Mouse (Mus musculus): Measurements from ENCODE around the gene Vmn1r132. TPM values are rescaled to one million over a fixed set of nuclear protein-coding genes. Genes with fewer than 3 reads are reported as not detected.

Vmn1r132 gene
- not detected in 4 replicates for total RNA-seq (2023; ENCODE audit: inconsistent age)

GRCm38 (mm10) chr7:21613792-21614191 lies at the start of gene Vmn1r132:
Vmn1r132 (plus strand) TSS chr7:21614092.

Other genes with a start within 250 kb of the Vmn1r132 start
- not detected in 4 replicates for gene Gm6882, start 181.3 kb upstream of the Vmn1r132 start, total RNA-seq (2023; ENCODE audit: inconsistent age)
- not detected in 4 replicates for gene Vmn1r130, start 102.3 kb upstream of the Vmn1r132 start, total RNA-seq (2023; ENCODE audit: inconsistent age)
- not detected in 4 replicates for gene Vmn1r131, start 68.0 kb upstream of the Vmn1r132 start, total RNA-seq (2023; ENCODE audit: inconsistent age)
- not detected in 4 replicates for gene Gm4175, start 147.4 kb downstream of the Vmn1r132 start, total RNA-seq (2023; ENCODE audit: inconsistent age)
- not detected in 4 replicates for gene Gm4177, start 182.6 kb downstream of the Vmn1r132 start, total RNA-seq (2023; ENCODE audit: inconsistent age)
- gene Vmn1r135, start 218.3 kb downstream of the Vmn1r132 start, total RNA-seq (2023; ENCODE audit: inconsistent age): not detected in 4 replicates
- not detected in 4 replicates for gene Gm5725, start 230.2 kb downstream of the Vmn1r132 start, total RNA-seq (2023; ENCODE audit: inconsistent age)